Mouse (Mus musculus): ENCODE results near the gene Blcap. TPM values are rescaled to one million over a fixed set of nuclear protein-coding genes. Genes with fewer than 3 reads are reported as not detected.

Gene Blcap
- polyA plus RNA-seq, 1 experiment from 2014 or later, result 29.4 TPM

DNA sequence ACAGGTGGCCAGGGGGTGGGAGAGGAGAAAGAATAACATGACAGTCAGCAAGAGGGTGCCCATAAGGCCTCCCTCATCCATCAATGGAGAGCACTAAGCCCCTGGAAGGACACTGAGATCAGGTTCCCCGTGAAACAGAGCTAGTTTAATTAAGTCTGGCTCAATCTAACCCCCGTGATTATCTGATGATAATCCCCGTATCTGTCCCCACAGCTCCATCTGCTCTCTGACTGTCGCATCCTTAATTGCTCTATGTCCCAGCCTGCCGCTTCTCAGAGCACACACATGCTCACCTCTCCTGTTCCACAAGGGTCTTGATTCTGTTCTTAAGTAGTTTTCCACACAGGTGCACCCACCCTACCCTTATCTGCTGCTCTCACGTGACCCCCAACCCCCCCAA lies 53.5 kb downstream of the Blcap start:
- Histone ChIP-seq H3K9ac (no peak overlapping the region), H3K4me2 (no peak overlapping the region), H3K27ac (replicated peaks) (no peak overlapping the region), H3K4me3 (no peak overlapping the region), H3K36me3 (no peaks in the 10 kb centered on the region), H3K9me3 (no peaks in the 10 kb centered on the region), H3K27me3 (replicated peaks) (peaks cover 21% of the 10 kb centered on the region; the same call in 1 of the 2 replicates), H3K4me1 (peaks cover 11% of the 10 kb centered on the region; the same call in 1 of the 2 replicates)
- WGBS, result 55% methylated on average over 6 of the region's 6 CpGs
- no peak for ATAC-seq (ENCODE audit: extremely low read depth, insufficient number of reproducible peaks, low FRiP score, low TSS enrichment)

DNA sequence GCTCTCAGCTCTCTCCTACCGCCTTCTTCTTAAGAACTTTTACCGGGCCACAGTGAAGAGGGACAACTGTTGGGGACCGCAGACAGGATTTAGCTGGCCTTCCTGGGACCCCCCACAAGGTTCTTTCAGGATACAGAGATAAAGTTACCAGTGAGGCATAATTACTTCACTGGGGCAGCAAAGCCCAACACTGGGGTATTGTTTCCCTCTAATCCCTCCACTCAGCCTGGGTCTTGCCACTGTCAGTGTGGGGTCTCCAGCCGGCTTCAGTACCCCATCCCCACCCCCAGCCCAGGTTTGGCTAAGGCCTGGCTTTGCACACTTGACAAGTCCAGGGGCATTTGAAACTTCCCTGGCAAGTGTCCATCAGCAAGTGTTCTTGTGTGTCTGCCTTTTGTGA lies 56.7 kb downstream of the Blcap start:
- H3K36me3 ChIP-seq, result no peaks in the 10 kb centered on the region
- H3K27me3 ChIP-seq (replicated peaks), result peaks cover 15% of the 10 kb centered on the region; the same call in 1 of the 2 replicates
- H3K4me3 ChIP-seq, result no peak overlapping the region
- no peak overlapping the region for H3K9ac ChIP-seq
- WGBS, result 14% methylated on average over 4 of the region's 4 CpGs
- H3K27ac ChIP-seq (replicated peaks), result no peak overlapping the region
- no peaks in the 10 kb centered on the region for H3K9me3 ChIP-seq
- no peak for ATAC-seq (ENCODE audit: extremely low read depth, insufficient number of reproducible peaks, low FRiP score, low TSS enrichment)
- H3K4me1 ChIP-seq, result peaks cover 11% of the 10 kb centered on the region; the same call in 1 of the 2 replicates
- H3K4me2 ChIP-seq, result no peak overlapping the region

DNA sequence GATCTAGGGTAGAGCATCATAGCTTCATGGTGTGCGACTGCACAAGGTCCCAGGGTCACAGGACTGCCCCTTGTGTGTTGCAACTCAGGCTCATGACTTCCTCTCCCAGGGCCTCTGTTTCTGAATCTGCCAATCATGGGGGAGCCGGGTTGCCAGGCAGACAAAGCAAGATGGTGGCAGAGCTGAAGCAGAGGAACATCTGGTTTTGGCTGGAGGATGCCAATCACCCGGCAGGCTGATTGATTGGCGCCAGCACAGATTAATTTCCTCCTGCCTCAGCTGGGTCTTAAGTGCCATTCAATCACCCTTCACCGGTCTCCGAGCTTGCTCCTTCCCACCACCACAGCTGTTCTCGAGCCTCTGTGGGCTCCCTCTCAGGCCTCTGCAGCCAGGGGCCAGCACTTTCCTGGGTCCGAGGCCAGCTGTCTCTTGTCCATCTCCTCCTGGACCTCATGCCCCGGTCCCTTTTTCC lies 57.3 kb downstream of the Blcap start:
- ATAC-seq (ENCODE audit: extremely low read depth, insufficient number of reproducible peaks, low FRiP score, low TSS enrichment), result no peak
- WGBS, result 36% methylated on average over 9 of the region's 9 CpGs
- Histone ChIP-seq H3K36me3 (no peaks in the 10 kb centered on the region), H3K9me3 (no peaks in the 10 kb centered on the region), H3K4me1 (peaks cover 11% of the 10 kb centered on the region; the same call in 1 of the 2 replicates), H3K4me2 (no peak overlapping the region), H3K9ac (no peak overlapping the region), H3K4me3 (no peak overlapping the region), H3K27ac (replicated peaks) (no peak overlapping the region), H3K27me3 (replicated peaks) (peaks cover 14% of the 10 kb centered on the region; the same call in 1 of the 2 replicates)

DNA sequence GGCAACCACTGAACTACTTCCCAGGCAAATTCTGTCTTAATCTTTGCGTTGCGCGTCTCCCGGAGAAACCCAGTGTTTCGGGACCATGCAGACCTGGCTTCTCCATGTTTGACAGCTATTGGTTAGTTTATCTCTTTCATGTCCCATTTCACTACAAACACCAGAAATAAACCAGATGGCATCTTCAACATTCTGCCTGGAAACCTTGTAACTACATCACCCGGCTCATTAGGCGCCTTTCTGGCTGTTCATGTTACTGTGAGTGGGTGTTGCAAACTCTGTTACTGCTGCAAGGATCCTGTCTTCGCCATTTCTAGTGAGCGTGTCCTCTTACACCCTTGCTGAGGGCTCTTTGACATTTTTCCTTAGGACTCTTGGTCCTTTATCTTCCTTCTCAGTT lies 58.2 kb downstream of the Blcap start:
- Histone ChIP-seq H3K36me3 (no peaks in the 10 kb centered on the region), H3K4me2 (no peak overlapping the region), H3K9me3 (no peaks in the 10 kb centered on the region), H3K4me1 (peaks cover 11% of the 10 kb centered on the region; the same call in 1 of the 2 replicates), H3K27me3 (replicated peaks) (peaks cover 20% of the 10 kb centered on the region), H3K27ac (replicated peaks) (no peak overlapping the region), H3K9ac (no peak overlapping the region), H3K4me3 (no peak overlapping the region)
- ATAC-seq (ENCODE audit: extremely low read depth, insufficient number of reproducible peaks, low FRiP score, low TSS enrichment), result no peak
- WGBS, result 75% methylated on average over 9 of the region's 9 CpGs

DNA sequence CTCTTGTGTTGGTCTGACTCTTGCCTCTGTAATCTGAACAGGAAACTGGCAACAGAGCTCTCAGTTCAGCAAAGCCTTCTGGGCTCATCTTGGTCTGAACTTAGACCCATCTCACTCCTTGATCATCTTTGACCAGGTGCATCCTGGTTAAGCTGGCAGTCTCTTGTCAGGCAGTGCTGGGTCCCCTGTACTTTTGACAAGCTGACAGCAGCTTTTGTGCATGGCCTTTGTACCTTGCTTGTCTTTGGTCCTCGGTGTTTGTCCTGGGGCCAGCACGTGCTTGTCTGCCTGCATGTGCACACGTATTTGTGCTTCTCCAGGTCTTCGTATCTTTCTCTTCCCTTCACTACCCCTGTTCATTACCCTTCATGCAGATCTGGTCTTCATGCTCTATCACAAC lies 61.0 kb downstream of the Blcap start:
- no peak overlapping the region for H3K4me3 ChIP-seq
- H3K4me2 ChIP-seq, result no peak overlapping the region
- no peak overlapping the region for H3K27ac ChIP-seq (replicated peaks)
- peaks cover 48% of the 10 kb centered on the region for H3K27me3 ChIP-seq (replicated peaks)
- no peaks in the 10 kb centered on the region for H3K36me3 ChIP-seq
- H3K9ac ChIP-seq, result no peak overlapping the region
- H3K4me1 ChIP-seq, result peaks cover 14% of the 10 kb centered on the region
- no peak for ATAC-seq (ENCODE audit: extremely low read depth, insufficient number of reproducible peaks, low FRiP score, low TSS enrichment)
- no peaks in the 10 kb centered on the region for H3K9me3 ChIP-seq
- 72% methylated on average over 4 of the region's 4 CpGs for WGBS

DNA sequence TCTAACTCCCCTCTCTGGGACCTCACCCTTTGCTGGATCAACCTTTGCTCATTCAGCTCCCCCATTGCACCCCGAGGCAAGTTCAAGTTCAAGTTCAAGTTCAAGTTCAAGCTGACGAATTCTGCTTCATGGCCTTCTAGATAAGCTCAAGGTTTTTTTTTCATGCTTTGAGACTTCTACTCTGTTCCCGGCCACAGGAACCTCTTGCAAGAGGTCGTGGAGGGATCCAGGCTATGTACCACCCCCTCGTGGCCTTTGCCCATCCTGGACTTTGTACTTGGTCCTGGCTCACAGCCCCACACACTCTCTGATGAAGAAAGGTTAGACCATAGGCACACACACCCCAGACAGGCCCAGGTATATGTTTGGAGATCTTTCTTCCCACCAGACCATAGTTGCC lies 61.9 kb downstream of the Blcap start:
- H3K4me3 ChIP-seq, result no peak overlapping the region
- ATAC-seq (ENCODE audit: extremely low read depth, insufficient number of reproducible peaks, low FRiP score, low TSS enrichment), result no peak
- H3K9me3 ChIP-seq, result no peaks in the 10 kb centered on the region
- peaks cover 11% of the 10 kb centered on the region for H3K4me1 ChIP-seq
- no peaks in the 10 kb centered on the region for H3K36me3 ChIP-seq
- no peak overlapping the region for H3K4me2 ChIP-seq
- H3K9ac ChIP-seq, result no peak overlapping the region
- peaks cover 56% of the 10 kb centered on the region for H3K27me3 ChIP-seq (replicated peaks)
- 61% methylated on average over 5 of the region's 5 CpGs for WGBS
- H3K27ac ChIP-seq (replicated peaks), result no peak overlapping the region

DNA sequence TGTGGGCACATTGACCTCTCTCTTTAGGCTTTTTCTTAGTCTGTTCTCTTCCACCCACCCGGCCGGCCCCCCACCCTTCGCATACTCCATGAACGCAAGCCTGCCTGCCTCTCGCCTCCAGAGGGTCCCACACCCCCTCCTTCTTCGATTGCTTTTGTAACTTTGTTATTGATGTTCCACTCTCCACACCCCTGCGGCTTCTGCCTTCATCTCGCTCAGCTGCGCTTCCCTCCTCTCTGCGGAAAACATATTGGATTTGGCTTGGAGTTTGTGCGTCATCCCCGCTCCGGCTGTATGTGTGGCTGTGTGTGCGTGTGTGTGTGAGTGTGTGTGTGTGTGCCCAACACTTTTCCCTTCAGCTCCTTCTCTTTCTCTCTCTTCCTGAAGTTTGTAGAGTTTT lies 64.3 kb downstream of the Blcap start:
- Histone ChIP-seq H3K36me3 (no peaks in the 10 kb centered on the region), H3K27ac (replicated peaks) (no peak overlapping the region), H3K9me3 (no peaks in the 10 kb centered on the region), H3K27me3 (replicated peaks) (peaks cover 49% of the 10 kb centered on the region), H3K4me2 (peak overlapping the region; percentile 42), H3K9ac (no peak overlapping the region), H3K4me3 (peak overlapping the region; percentile 1; the same call in 1 of the 2 replicates), H3K4me1 (peaks cover 4% of the 10 kb centered on the region; the same call in 1 of the 2 replicates)
- ATAC-seq (ENCODE audit: extremely low read depth, insufficient number of reproducible peaks, low FRiP score, low TSS enrichment), result no peak
- WGBS, result 15% methylated on average over 14 of the region's 14 CpGs

Small RNA genes within 50 kb of the gene (microRNA-seq; reads per million reads assigned to microRNA genes)
- 2.7 reads per million, percentile 7 among the genes with 10 or more reads in this experiment for gene Gm23134

Other genes starting within 250 kb of the Blcap start
- not detected in 2 replicates for gene Ghrh, start 223.8 kb downstream of the Blcap start, polyA plus RNA-seq (2015; fragmentation: Nextera tagmentation; extraction: Ambion mirVana)
- 64.1 and 65.4 TPM in 2 replicates for gene Manbal, start 203.7 kb downstream of the Blcap start, polyA plus RNA-seq (2015; fragmentation: Nextera tagmentation; extraction: Ambion mirVana)
- gene Src, start 152.8 kb downstream of the Blcap start, polyA plus RNA-seq (2015; fragmentation: Nextera tagmentation; extraction: Ambion mirVana), result 7.3 and 7.6 TPM in 2 replicates
- 120 and 135 TPM in 2 replicates for gene Nnat, start 11.2 kb downstream of the Blcap start, polyA plus RNA-seq (2015; fragmentation: Nextera tagmentation; extraction: Ambion mirVana)
- gene Ctnnbl1, start 166.1 kb upstream of the Blcap start, polyA plus RNA-seq (2015; fragmentation: Nextera tagmentation; extraction: Ambion mirVana), result 31.5 and 35.4 TPM in 2 replicates

Data from heart, embryonic 13.5 days (tissue).